Mouse (Mus musculus) ES-E14 (cell line): ENCODE measurements around the gene Megf11. TPM values are rescaled to one million over a fixed set of nuclear protein-coding genes. Genes with fewer than 3 reads are reported as not detected.

Experiments
- DNase-seq: peaks from one replicate; pipeline ENCODE4 v3.0.0-alpha.2; 2013; ENCODE audit warnings: low read depth, low spot score
- H3K27ac ChIP-seq: 2 replicates; pipeline ENCODE4 v1.5.1; 2012; ENCODE audit warnings: low read depth, mild to moderate bottlenecking, low read length, moderate library complexity, mixed read lengths; ENCODE audit not compliant: poor library complexity, insufficient read depth, severe bottlenecking
- H3K36me3 ChIP-seq: 2 replicates; pipeline ENCODE4 v1.6.1; 2012; ENCODE audit warnings: mild to moderate bottlenecking, low read length, moderate library complexity, mixed read lengths; ENCODE audit not compliant: control insufficient read depth, poor library complexity, insufficient read depth, severe bottlenecking
- H3K4me1 ChIP-seq, 2 experiments: fragments of 150-350 bp in 1 of 2; sonication (generic) in 1 of 2; 2 replicates each; pipeline ENCODE4 v1.6.1; 2012; ENCODE audit warnings: low read length in 2 of 2, mild to moderate bottlenecking in 1 of 2, mixed read lengths in 1 of 2; ENCODE audit not compliant: control insufficient read depth in 2 of 2, insufficient read depth in 2 of 2, poor library complexity in 1 of 2
- H3K4me3 ChIP-seq, 2 experiments: fragments of 150-350 bp in 1 of 2; sonication (generic) in 1 of 2; 2 replicates each; pipeline ENCODE4 v1.5.1; 2012; ENCODE audit warnings: low read length in 2 of 2, low read depth in 1 of 2, mild to moderate bottlenecking in 1 of 2, mixed read lengths in 1 of 2; ENCODE audit not compliant: insufficient read depth in 1 of 2, poor library complexity in 1 of 2, severe bottlenecking in 1 of 2
- H3K9ac ChIP-seq: 2 replicates; pipeline ENCODE4 v1.6.1; 2012; ENCODE audit warnings: low read depth, mild to moderate bottlenecking, low read length, mixed read lengths; ENCODE audit not compliant: poor library complexity, insufficient read depth, severe bottlenecking
- H3K9me3 ChIP-seq: fragments of 150-350 bp; sonication (generic); 2 replicates; pipeline ENCODE4 v1.6.1; 2012; ENCODE audit warnings: low read depth, mild to moderate bottlenecking, low read length; ENCODE audit not compliant: control insufficient read depth, insufficient read depth
- CHD2 ChIP-seq: IDR thresholded peaks from 2 replicates; pipeline ENCODE4 v1.6.1; 2014; ENCODE audit warnings: mild to moderate bottlenecking, low read depth, low read length, inconsistent platforms
- HCFC1 ChIP-seq: IDR thresholded peaks from 2 replicates; pipeline ENCODE4 v1.6.1; 2012; ENCODE audit warnings: low read length, inconsistent platforms, borderline replicate concordance; ENCODE audit not compliant: insufficient read depth
- MAFK ChIP-seq: IDR thresholded peaks from 2 replicates; pipeline ENCODE4 v1.6.1; 2014; ENCODE audit warnings: mild to moderate bottlenecking, low read depth, low read length, inconsistent platforms; ENCODE audit not compliant: insufficient read depth
- ZC3H11A ChIP-seq: IDR thresholded peaks from 2 replicates; pipeline ENCODE4 v1.6.1; 2012; ENCODE audit warnings: low read depth, mild to moderate bottlenecking, inconsistent platforms, low read length, borderline replicate concordance
- ZNF384 ChIP-seq: IDR thresholded peaks from 2 replicates; pipeline ENCODE4 v1.6.1; 2012; ENCODE audit warnings: low read depth, low read length, inconsistent platforms
- in situ Hi-C, 2 experiments: fragments of 600-800 bp; cut with MboI; formaldehyde crosslinking; loops; one replicate each; pipeline ENCODE4 v1.15.1; 2025; ENCODE audit warnings: low sequenced_read_pairs in 2 of 2, inconsistent platforms in 1 of 2; ENCODE audit not compliant: unreplicated experiment in 2 of 2
- total RNA-seq: library from RNA; depleted of rRNA; stranded (reverse); fragments of 300-350 nt; gene quantifications from 2 replicates; pipeline ENCODE4 v1.2.3, GENCODE M21; 2012

Megf11 gene
- total RNA-seq, 1 experiment = 7.5 TPM

- Histone ChIP-seq H3K27ac (no peak overlapping the region), H3K4me1 (no peaks in the 10 kb centered on the region), H3K4me3 (no peak overlapping the region), H3K36me3 (no peaks in the 10 kb centered on the region), H3K9me3 (no peaks in the 10 kb centered on the region), H3K9ac (no peak overlapping the region)
- no peak for DNase-seq
- in situ Hi-C loops = no loop called here
- no peak for TF ChIP-seq MAFK
- TF ChIP-seq CHD2 = no peak
- no peak for TF ChIP-seq ZNF384
- TF ChIP-seq HCFC1 = no peak
- TF ChIP-seq ZC3H11A = no peak
Observed at GRCm38 (mm10) chr9:64371305-64371819, 14.1 kb upstream of the Megf11 start.

GRCm38 (mm10) chr9:64376380-64376779, 9.0 kb upstream of the Megf11 start:
- no peak for DNase-seq
- in situ Hi-C loops = no loop called here
- Histone ChIP-seq H3K4me3 (no peak overlapping the region), H3K27ac (no peak overlapping the region), H3K4me1 (no peaks in the 10 kb centered on the region), H3K36me3 (no peaks in the 10 kb centered on the region), H3K9me3 (no peaks in the 10 kb centered on the region), H3K9ac (no peak overlapping the region)
- TF ChIP-seq CHD2 (no peak), ZNF384 (no peak), MAFK (no peak)

- TF ChIP-seq HCFC1 (no peak), ZNF384 (no peak), MAFK (no peak), CHD2 (no peak), ZC3H11A (no peak)
- Histone ChIP-seq H3K4me3 (no peak overlapping the region), H3K27ac (no peak overlapping the region), H3K9me3 (no peaks in the 10 kb centered on the region), H3K9ac (no peak overlapping the region), H3K36me3 (no peaks in the 10 kb centered on the region; the same call in 1 of the 2 replicates), H3K4me1 (peaks cover 4 to 20% of the 10 kb centered on the region in 2 experiments; a peak in 3 of 4 replicates)
- in situ Hi-C loops = loop anchor here in 1 of 2 experiments (10.0 kb wide), 1 partner anchor 1238 kb away; the partner anchor contains the start of gene Skor1
- no peak for DNase-seq
Observed at GRCm38 (mm10) chr9:64383021-64383788, 2.2 kb upstream of the Megf11 start.

- DNase-seq = no peak
- H3K36me3 ChIP-seq = no peaks in the 10 kb centered on the region; the same call in 1 of the 2 replicates
- peak overlapping the region; percentile 65 to 75 for H3K4me3 ChIP-seq
- peaks cover 13 to 32% of the 10 kb centered on the region in 2 experiments for H3K4me1 ChIP-seq
- no peaks in the 10 kb centered on the region for H3K9me3 ChIP-seq
- H3K9ac ChIP-seq = peak overlapping the region; percentile 73
- in situ Hi-C loops = loop anchor here in 1 of 2 experiments (10.0 kb wide), 1 partner anchor 1242 kb away; the partner anchor contains the start of gene Skor1
- no peak overlapping the region for H3K27ac ChIP-seq
- TF ChIP-seq CHD2 (no peak), MAFK (no peak), ZNF384 (no peak), HCFC1 (no peak), ZC3H11A (no peak)
Observed at GRCm38 (mm10) chr9:64386466-64387211, 1.2 kb downstream of the Megf11 start.
